Mouse (Mus musculus): ENCODE data around the gene Cd320.
"Not testable (repeated sequence)": the region's sequence is repeated elsewhere in the genome, so short reads cannot be mapped to it uniquely, and the experiment has no call there.

Gene Cd320

GRCm38 (mm10) chr17:33842966-33843795 lies at the start of gene Cd320:
Gene Cd320 (plus strand): TSS chr17:33843091.
- peak; percentile 84 for DNase-seq (ENCODE audit: low spot score)

- no peak for DNase-seq (ENCODE audit: low spot score)
These were observed 44.6 kb upstream of the Cd320 start for GRCm38 (mm10) chr17:33798306-33798705.

- no peak for DNase-seq (ENCODE audit: low spot score)
These were observed 43.6 kb upstream of the Cd320 start for GRCm38 (mm10) chr17:33799277-33799676.

- no peak for DNase-seq (ENCODE audit: low spot score)
These were observed 40.7 kb upstream of the Cd320 start for GRCm38 (mm10) chr17:33802221-33802620.

- no peak for DNase-seq (ENCODE audit: low spot score)
These were observed 38.7 kb upstream of the Cd320 start for GRCm38 (mm10) chr17:33804205-33804604.

- DNase-seq (ENCODE audit: low spot score), result no peak
These were observed 38.1 kb upstream of the Cd320 start for GRCm38 (mm10) chr17:33804745-33805144.

GRCm38 (mm10) chr17:33807181-33807888 lies 35.6 kb upstream of the Cd320 start:
- no peak for DNase-seq (ENCODE audit: low spot score)

GRCm38 (mm10) chr17:33808192-33808591 lies 34.7 kb upstream of the Cd320 start:
- DNase-seq (ENCODE audit: low spot score), result no peak

GRCm38 (mm10) chr17:33810334-33811141 lies 32.4 kb upstream of the Cd320 start, which contains the start of gene Kank3:
Gene Kank3 (plus strand): TSS chr17:33810519.
- DNase-seq (ENCODE audit: low spot score), result peak; percentile 93

- no peak for DNase-seq (ENCODE audit: low spot score)
These were observed 31.8 kb upstream of the Cd320 start for GRCm38 (mm10) chr17:33811142-33811516.

GRCm38 (mm10) chr17:33812475-33812874 lies 30.4 kb upstream of the Cd320 start:
- no peak for DNase-seq (ENCODE audit: low spot score)

GRCm38 (mm10) chr17:33812990-33813389 lies 29.9 kb upstream of the Cd320 start:
- DNase-seq (ENCODE audit: low spot score), result no peak

- no peak for DNase-seq (ENCODE audit: low spot score)
These were observed 27.5 kb upstream of the Cd320 start for GRCm38 (mm10) chr17:33815399-33815798.

- DNase-seq (ENCODE audit: low spot score), result no peak
These were observed 26.3 kb upstream of the Cd320 start for GRCm38 (mm10) chr17:33816612-33817011.

GRCm38 (mm10) chr17:33817184-33817968 lies 25.5 kb upstream of the Cd320 start:
- peak; percentile 76 for DNase-seq (ENCODE audit: low spot score)

- peak; percentile 37 for DNase-seq (ENCODE audit: low spot score)
These were observed 24.8 kb upstream of the Cd320 start for GRCm38 (mm10) chr17:33817969-33818643.

- no peak for DNase-seq (ENCODE audit: low spot score)
These were observed 20.4 kb upstream of the Cd320 start for GRCm38 (mm10) chr17:33822436-33822959.

GRCm38 (mm10) chr17:33823171-33823570 lies 19.7 kb upstream of the Cd320 start:
- DNase-seq (ENCODE audit: low spot score), result not testable (repeated sequence)

- DNase-seq (ENCODE audit: low spot score), result peak; percentile 98
These were observed 18.6 kb upstream of the Cd320 start, which contains the start of the genes Rps28 and Ndufa7 for GRCm38 (mm10) chr17:33824084-33824996. Gene Rps28 (minus strand): TSS chr17:33824562. Gene Ndufa7 (plus strand): TSS chr17:33824572.

- not testable (repeated sequence) for DNase-seq (ENCODE audit: low spot score)
These were observed 17.9 kb upstream of the Cd320 start for GRCm38 (mm10) chr17:33824997-33825330.

Data from ovary, postnatal 14 days (tissue).